Mouse (Mus musculus) hindbrain, postnatal 0 days (tissue): ENCODE measurements around the gene Wdr20. TPM values are rescaled to one million over a fixed set of nuclear protein-coding genes. Genes with fewer than 3 reads are reported as not detected.

ENCODE experiments used
- ATAC-seq: fragments of 200-750 bp; cut with Nextera tagmentation; 2 replicates; pipeline ENCODE4 v1.8.0; 2017; ENCODE audit warnings: mild to moderate bottlenecking, moderate TSS enrichment, moderate library complexity
- DNase-seq: peaks from one replicate; pipeline ENCODE4 v3.0.0-alpha.2; 2015; ENCODE audit warnings: low spot score
- H3K27ac ChIP-seq: fragments of 300-500 bp; sonication (generic); 2 replicates; pipeline ENCODE4 v1.5.1; 2014; ENCODE audit warnings: mild to moderate bottlenecking
- H3K27me3 ChIP-seq: fragments of 300-500 bp; sonication (generic); 2 replicates; pipeline ENCODE4 v1.6.1; 2014; ENCODE audit warnings: low read length, mixed read lengths; ENCODE audit not compliant: insufficient read depth
- H3K36me3 ChIP-seq: fragments of 300-500 bp; sonication (generic); 2 replicates; pipeline ENCODE4 v1.6.1; 2014; ENCODE audit warnings: low read length, mixed read lengths; ENCODE audit not compliant: insufficient read depth
- H3K4me1 ChIP-seq: fragments of 300-500 bp; sonication (generic); 2 replicates; pipeline ENCODE4 v1.6.1; 2014; ENCODE audit warnings: antibody characterized with exemption, low read length, mixed read lengths; ENCODE audit not compliant: insufficient read depth
- H3K4me2 ChIP-seq: fragments of 300-500 bp; sonication (generic); 2 replicates; pipeline ENCODE4 v1.6.1; 2014; ENCODE audit warnings: low read depth, mild to moderate bottlenecking, low read length, moderate library complexity, mixed read lengths
- H3K4me3 ChIP-seq: fragments of 300-500 bp; sonication (generic); 2 replicates; pipeline ENCODE4 v1.5.1; 2014; ENCODE audit warnings: low read length
- H3K9ac ChIP-seq: fragments of 300-500 bp; sonication (generic); replicated peaks from 2 replicates; pipeline ENCODE4 v1.6.1; 2014; ENCODE audit warnings: mild to moderate bottlenecking, low read length, moderate library complexity, mixed read lengths
- H3K9me3 ChIP-seq: fragments of 300-500 bp; sonication (generic); 2 replicates; pipeline ENCODE4 v1.6.1; 2016; ENCODE audit warnings: low read length, mixed read lengths
- CTCF ChIP-seq: IDR thresholded peaks from 2 replicates; pipeline ENCODE4 v1.5.1; 2016; ENCODE audit warnings: antibody characterized with exemption, control low read depth, low read depth
- WGBS: fragments of 180-500 bp; shearing (Covaris S2); extraction: QIAGEN DNeasy Blood & Tissue Kit; methylation state at CpG from one replicate; pipeline ENCODE4 v1.1.7; 2014; 5-methylcytosine and 5-hydroxymethylcytosine counted together
- polyA plus RNA-seq: library from polyadenylated mRNA; unstranded; fragments of >200 nt; fragmentation: Nextera tagmentation; extraction: Ambion mirVana; gene quantifications from 2 replicates; pipeline ENCODE4 v1.2.1, GENCODE M21; 2015
- total RNA-seq: library from RNA; depleted of rRNA; stranded (reverse); fragments of >200 nt; gene quantifications from 2 replicates; pipeline ENCODE4 v1.2.3, GENCODE M21; 2014

Gene Wdr20
- total and polyA plus RNA-seq, 2 experiments from 2014 or later, result 17.1 to 28.8 TPM

DNA sequence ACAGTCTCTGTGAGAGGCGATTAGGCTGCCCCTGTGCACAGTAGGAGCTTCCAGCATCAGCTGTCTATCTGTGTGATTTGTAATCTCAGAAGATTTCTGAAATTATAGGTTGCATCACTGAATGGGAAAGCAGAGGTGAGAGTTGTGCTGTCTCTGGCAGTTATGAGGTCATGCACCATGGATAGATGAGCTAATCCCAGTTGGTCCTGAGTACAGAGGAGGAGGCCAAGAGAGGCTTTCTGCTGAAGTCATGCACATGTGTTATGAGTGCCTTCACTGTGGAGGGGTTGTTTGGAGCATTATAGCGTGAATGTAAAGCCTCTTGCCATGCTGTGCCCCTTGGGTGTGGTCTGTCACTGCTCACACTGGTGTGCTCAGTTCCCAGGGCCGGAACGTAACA lies 52.8 kb downstream of the Wdr20 start:
- Histone ChIP-seq H3K9me3 (no peaks in the 10 kb centered on the region), H3K9ac (no peak overlapping the region), H3K27me3 (no peaks in the 10 kb centered on the region), H3K36me3 (0 out of 2 replicates have a peak, but pooled peaks cover 5% of the 10 kb centered on the region), H3K27ac (no peak overlapping the region), H3K4me3 (no peak overlapping the region), H3K4me2 (no peak overlapping the region), H3K4me1 (no peaks in the 10 kb centered on the region)
- TF ChIP-seq CTCF, result no peak
- no peak for DNase-seq
- no peak for ATAC-seq
- WGBS, result 75% methylated on average over 4 of the region's 4 CpGs

DNA sequence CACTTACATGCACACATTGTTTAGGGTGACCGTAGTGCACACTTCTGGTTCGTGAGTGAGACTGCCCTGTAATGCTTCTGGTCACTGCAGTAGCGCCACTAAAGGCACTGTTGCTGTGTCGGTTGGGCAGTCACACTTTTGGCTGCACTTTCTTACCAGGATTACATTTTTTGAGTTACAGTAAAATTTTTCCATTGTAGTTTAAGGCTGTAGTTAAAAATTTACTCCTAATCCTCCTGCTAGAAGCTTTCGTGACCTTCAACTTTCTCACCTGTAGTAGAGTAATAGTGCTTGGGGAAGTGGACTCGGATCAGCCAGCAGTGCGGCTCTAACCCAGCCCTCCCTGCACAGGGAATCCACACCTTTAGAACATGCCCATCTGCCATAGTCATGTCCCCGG lies 53.3 kb downstream of the Wdr20 start:
- Histone ChIP-seq H3K4me2 (no peak overlapping the region), H3K9ac (no peak overlapping the region), H3K4me3 (no peak overlapping the region), H3K36me3 (0 out of 2 replicates have a peak, but pooled peaks cover 5% of the 10 kb centered on the region), H3K27me3 (no peaks in the 10 kb centered on the region), H3K9me3 (no peaks in the 10 kb centered on the region), H3K4me1 (no peaks in the 10 kb centered on the region), H3K27ac (no peak overlapping the region)
- DNase-seq, result no peak
- WGBS, result 89% methylated on average over 8 of the region's 8 CpGs
- no peak for ATAC-seq
- no peak for TF ChIP-seq CTCF

- 0 out of 2 replicates have a peak, but pooled peaks cover 5% of the 10 kb centered on the region for H3K36me3 ChIP-seq
- 78% methylated on average over 6 of the region's 6 CpGs for WGBS
- H3K4me2 ChIP-seq, result no peak overlapping the region
- DNase-seq, result no peak
- no peak for TF ChIP-seq CTCF
- H3K27me3 ChIP-seq, result no peaks in the 10 kb centered on the region
- H3K4me1 ChIP-seq, result no peaks in the 10 kb centered on the region
- ATAC-seq, result no peak
- no peak overlapping the region for H3K9ac ChIP-seq
- no peak overlapping the region for H3K4me3 ChIP-seq
- H3K27ac ChIP-seq, result no peak overlapping the region
- no peaks in the 10 kb centered on the region for H3K9me3 ChIP-seq
These were observed 57.3 kb downstream of the Wdr20 start for GRCm38 (mm10) chr12:110795035-110795434.

DNA sequence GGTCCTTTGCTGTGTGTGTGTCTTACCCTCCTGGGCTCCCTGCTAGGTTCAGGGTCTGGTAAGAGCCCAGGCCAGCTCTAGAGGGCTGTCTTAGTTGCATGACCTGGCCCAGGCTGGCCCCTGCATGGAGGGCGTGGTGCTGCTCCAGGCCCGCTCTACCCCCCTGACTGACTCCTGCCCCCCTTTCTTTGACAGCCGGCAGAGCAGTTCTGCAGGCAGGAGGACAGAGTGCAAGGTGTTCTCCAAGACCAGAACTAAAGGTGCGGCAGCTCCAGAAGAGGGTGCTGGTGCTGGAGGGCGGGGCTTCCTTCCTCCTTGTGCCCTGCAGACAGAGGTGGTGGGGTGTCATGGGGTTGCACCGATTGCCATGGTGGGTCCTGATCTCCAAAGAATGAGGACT lies 59.0 kb downstream of the Wdr20 start:
- no peak overlapping the region for H3K4me2 ChIP-seq
- no peak for TF ChIP-seq CTCF
- no peak for ATAC-seq

DNA sequence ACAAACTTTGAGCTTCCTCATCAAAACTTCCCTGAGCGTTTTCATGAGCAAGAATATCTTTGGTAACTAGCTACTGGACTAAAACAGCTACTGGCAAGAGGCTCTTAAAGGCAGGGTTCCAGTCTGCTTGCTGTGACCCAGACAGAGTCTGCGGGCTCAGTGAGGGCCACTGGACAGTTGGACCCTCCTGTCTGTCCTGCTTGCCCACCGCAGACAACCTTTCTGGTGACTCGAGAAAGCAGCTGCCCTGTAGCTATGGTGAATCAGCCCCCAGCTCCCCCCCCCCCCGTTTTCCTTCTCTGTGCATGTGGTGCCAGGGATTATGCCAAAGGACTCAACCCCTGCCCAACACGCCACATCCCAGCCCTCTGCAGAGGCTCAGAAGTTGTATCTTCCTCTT lies 59.5 kb downstream of the Wdr20 start:
- Histone ChIP-seq H3K4me3 (no peak overlapping the region), H3K9me3 (no peaks in the 10 kb centered on the region), H3K36me3 (0 out of 2 replicates have a peak, but pooled peaks cover 5% of the 10 kb centered on the region), H3K4me1 (no peaks in the 10 kb centered on the region), H3K27ac (no peak overlapping the region), H3K27me3 (no peaks in the 10 kb centered on the region), H3K4me2 (no peak overlapping the region), H3K9ac (no peak overlapping the region)
- WGBS, result 75% methylated on average over 6 of the region's 6 CpGs
- DNase-seq (no peak), ATAC-seq (no peak)
- no peak for TF ChIP-seq CTCF

More for the DNA sequence above, 59.0 kb downstream of the Wdr20 start:
- no peak overlapping the region for H3K4me3 ChIP-seq
- no peak for DNase-seq
- 0 out of 2 replicates have a peak, but pooled peaks cover 5% of the 10 kb centered on the region for H3K36me3 ChIP-seq
- WGBS, result 82% methylated on average over 6 of the region's 6 CpGs
- no peaks in the 10 kb centered on the region for H3K9me3 ChIP-seq
- H3K4me1 ChIP-seq, result no peaks in the 10 kb centered on the region
- H3K27ac ChIP-seq, result no peak overlapping the region
- H3K9ac ChIP-seq, result no peak overlapping the region
- H3K27me3 ChIP-seq, result no peaks in the 10 kb centered on the region

DNA sequence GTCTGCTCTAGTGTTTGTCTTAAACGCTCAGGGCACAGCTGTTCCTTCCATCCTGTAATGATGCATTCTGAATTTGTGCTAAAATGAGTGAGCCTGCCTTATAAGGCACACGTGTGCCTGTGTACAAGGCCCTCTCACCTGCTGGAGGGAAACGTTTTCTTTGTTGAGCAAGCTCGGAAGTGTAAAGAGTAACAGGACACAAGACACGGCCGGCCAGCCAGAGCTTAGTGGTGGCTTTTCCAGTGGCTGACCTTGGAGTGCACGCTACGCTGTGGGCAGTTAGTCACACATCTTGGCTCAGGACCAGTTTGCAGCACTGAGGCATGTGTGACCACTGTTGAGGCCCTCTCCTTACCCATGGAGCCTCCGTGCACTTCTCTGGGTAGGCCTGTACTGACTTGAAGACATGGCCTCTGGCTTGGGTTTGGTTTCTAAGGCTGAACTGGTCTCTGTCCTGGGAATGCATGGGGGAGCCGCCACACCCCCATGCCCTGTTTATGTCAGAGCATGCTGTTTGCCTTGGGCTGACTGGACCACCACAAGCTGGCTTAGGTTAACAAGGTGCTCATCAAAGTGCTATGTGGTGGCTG lies 60.2 kb downstream of the Wdr20 start:
- Histone ChIP-seq H3K27ac (no peak overlapping the region), H3K9me3 (no peaks in the 10 kb centered on the region), H3K9ac (no peak overlapping the region), H3K36me3 (0 out of 2 replicates have a peak, but pooled peaks cover 2% of the 10 kb centered on the region), H3K27me3 (no peaks in the 10 kb centered on the region), H3K4me2 (no peak overlapping the region), H3K4me3 (no peak overlapping the region), H3K4me1 (no peaks in the 10 kb centered on the region)
- ATAC-seq, result no peak
- no peak for DNase-seq
- 79% methylated on average over 10 of the region's 10 CpGs for WGBS
- TF ChIP-seq CTCF, result no peak

DNA sequence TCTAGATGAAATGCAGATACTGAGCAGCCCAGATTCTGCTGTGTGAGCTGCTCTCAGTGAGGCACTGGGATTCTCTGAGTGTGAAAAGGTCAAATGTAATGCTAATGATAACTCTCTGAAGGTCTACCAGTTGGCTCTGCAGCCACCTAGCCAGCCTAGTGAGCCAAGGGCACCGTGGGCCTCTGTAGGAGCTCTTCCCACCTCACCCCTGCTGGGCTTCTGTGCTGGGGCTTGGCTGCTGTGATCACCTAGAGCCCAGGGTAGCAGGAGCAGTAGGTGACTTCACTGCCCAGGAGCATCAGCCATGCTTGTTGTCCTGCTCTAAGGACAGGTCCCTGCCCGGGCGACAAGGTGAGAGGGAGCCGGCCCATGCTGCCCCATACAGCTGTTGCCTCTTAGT lies 61.5 kb downstream of the Wdr20 start:
- DNase-seq, result no peak

More for the DNA sequence above, 61.5 kb downstream of the Wdr20 start:
- no peak for TF ChIP-seq CTCF
- Histone ChIP-seq H3K4me3 (no peak overlapping the region), H3K27ac (no peak overlapping the region), H3K27me3 (no peaks in the 10 kb centered on the region), H3K4me1 (peaks cover 1% of the 10 kb centered on the region; the same call in 1 of the 2 replicates), H3K4me2 (no peak overlapping the region), H3K36me3 (no peaks in the 10 kb centered on the region; the same call in 1 of the 2 replicates), H3K9me3 (no peaks in the 10 kb centered on the region), H3K9ac (no peak overlapping the region)
- no peak for ATAC-seq
- WGBS, result 93% methylated on average over 4 of the region's 4 CpGs
